Mouse (Mus musculus): Measurements from ENCODE around the gene Pigv.

GRCm38 (mm10) chr4:133627039-133627438 is 45.4 kb downstream of the Pigv start:
- TF ChIP-seq CTCF (conservative IDR thresholded peaks at IDR 0.05; ENCODE audit: insufficient read depth, insufficient read length, low read depth, low read length): no peak
- TF ChIP-seq POLR2A (IDR thresholded peaks at IDR 0.05; ENCODE audit: low read depth, low read length): no peak

Measured in kidney, adult 2 months (tissue).